Mouse (Mus musculus): ENCODE results near the gene Vav3. TPM values are rescaled to one million over a fixed set of nuclear protein-coding genes. Genes with fewer than 3 reads are reported as not detected.

Gene Vav3
- total RNA-seq, 2 experiments from 2014 or later = 2.9 to 4.6 TPM

DNA sequence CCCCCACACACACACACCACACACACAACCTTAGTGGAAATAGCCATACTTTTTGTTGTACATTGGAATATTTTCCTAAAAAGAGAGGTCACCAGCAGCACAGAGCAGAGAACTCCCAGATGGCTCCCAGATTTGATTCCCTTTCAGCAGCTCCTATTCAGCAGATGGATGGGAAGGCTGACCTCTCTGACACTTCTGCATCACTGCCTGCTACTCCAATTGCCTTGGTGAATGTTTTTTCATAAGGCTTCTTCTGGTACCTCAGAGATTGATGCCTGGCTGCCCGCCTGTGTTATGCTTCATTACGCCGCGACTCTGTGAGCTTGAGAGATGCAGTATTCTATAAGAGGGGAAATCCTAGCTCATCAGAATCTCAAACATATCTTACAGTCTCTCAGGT, 220.8 kb downstream of the Vav3 start:
- no peak for DNase-seq
- intact Hi-C loops (cut with DNase I; ENCODE audit: low total_unique reads) = no loop called here

GRCm38 (mm10) chr3:109561776-109562175, 221.3 kb downstream of the Vav3 start:
- intact Hi-C loops (cut with DNase I; ENCODE audit: low total_unique reads) = no loop called here
- DNase-seq = no peak

DNA sequence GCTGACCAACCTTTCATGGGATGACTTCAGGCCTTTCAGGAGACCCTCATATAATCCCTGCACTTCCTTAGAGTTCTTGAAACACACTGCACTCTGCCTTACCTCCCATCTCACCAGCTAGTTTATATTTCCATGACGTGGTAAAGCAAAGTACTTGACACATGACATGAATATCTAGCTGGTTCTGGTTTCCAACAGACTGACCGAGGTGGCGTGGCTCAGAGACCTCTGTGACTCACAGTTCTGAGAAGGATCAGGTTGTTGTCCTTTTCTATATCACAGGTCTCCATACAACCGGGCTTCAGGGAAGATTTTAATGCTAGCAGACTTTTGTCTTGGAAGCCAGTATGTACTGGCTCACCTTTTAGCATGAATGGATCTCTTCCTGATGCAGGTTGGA, 221.8 kb downstream of the Vav3 start:
- DNase-seq = no peak
- intact Hi-C loops (cut with DNase I; ENCODE audit: low total_unique reads) = no loop called here

- intact Hi-C loops (cut with DNase I; ENCODE audit: low total_unique reads) = no loop called here
- DNase-seq = no peak
These were observed 224.0 kb downstream of the Vav3 start for GRCm38 (mm10) chr3:109564443-109564842.

- DNase-seq = no peak
These were observed 228.3 kb downstream of the Vav3 start for GRCm38 (mm10) chr3:109568542-109569265.

DNA sequence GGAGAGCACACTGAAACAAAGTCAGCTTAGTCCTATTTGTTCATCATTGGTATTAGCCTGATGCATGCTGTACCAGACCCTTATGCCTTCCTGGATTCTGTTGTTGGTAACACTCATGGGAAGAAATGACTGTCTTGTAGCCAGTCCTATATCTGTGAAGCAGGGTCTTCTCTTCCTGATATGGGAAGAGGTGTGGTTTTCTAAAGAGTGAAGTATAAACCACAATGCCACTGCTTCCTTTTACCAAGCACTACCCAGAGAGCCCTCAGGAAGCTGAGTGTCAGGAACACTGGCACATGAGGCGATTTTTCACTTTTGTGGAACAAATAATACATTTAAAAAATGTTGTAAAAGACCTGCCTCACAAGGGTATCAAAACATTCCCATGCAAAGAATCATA, 231.0 kb downstream of the Vav3 start:
- DNase-seq = no peak
- intact Hi-C loops (cut with DNase I; ENCODE audit: low total_unique reads) = no loop called here

More at GRCm38 (mm10) chr3:109568542-109569265, 228.3 kb downstream of the Vav3 start:
- intact Hi-C loops (cut with DNase I; ENCODE audit: low total_unique reads) = no loop called here

GRCm38 (mm10) chr3:109572871-109573270, 232.4 kb downstream of the Vav3 start:
- no peak for DNase-seq
- intact Hi-C loops (cut with DNase I; ENCODE audit: low total_unique reads) = no loop called here

DNA sequence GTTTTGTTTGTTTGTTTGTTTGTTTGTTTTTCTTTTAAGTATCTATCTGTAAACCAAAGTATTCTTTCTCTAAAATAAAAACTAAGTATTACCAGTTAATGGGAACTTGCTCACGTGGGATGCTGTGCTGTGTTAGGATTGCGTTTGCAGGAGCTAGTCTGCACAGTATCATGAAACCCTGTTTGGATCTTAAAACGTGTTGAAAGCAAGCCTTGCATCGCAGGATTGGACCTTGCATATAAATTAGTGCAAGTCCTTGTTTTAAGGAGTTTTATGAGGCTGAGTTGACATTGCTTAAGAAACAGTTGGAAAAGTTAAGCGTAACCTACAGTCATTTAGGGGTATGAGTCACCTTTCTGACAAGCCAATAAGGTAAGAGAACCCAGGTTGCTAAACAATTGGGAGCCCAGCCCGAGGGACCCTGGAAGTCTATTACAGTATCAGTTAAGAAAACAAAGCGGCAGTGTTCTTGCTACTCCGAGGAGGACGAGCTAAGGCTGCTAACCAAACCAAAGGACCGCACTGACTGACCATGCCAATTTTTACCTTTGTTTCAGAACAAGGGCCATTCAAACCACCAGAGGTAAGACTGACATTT, 233.2 kb downstream of the Vav3 start:
- no peak for DNase-seq
- intact Hi-C loops (cut with DNase I; ENCODE audit: low total_unique reads) = no loop called here

DNA sequence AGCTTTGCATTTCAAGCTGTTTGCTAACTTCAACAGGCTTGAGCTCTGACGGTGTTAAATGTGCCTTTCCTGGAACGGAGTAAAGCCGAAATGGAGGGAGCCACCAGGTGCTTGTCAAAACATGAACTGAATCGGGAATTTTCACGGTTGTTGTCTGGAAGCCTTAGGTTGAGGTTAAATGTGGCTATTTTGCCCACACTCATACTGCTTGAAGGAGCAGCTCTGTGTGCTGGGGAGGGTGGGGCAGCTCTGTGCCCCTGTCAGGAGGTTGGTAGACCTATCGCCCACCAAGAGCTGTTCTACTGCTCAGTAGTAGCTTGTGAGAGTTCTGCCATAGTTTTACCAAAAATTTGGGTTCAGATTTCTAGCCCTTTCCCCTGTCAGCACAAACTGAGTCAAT, 233.7 kb downstream of the Vav3 start:
- intact Hi-C loops (cut with DNase I; ENCODE audit: low total_unique reads) = no loop called here
- no peak for DNase-seq

- intact Hi-C loops (cut with DNase I; ENCODE audit: low total_unique reads) = no loop called here
- no peak for DNase-seq
These were observed 237.9 kb downstream of the Vav3 start for GRCm38 (mm10) chr3:109578347-109578746.

DNA sequence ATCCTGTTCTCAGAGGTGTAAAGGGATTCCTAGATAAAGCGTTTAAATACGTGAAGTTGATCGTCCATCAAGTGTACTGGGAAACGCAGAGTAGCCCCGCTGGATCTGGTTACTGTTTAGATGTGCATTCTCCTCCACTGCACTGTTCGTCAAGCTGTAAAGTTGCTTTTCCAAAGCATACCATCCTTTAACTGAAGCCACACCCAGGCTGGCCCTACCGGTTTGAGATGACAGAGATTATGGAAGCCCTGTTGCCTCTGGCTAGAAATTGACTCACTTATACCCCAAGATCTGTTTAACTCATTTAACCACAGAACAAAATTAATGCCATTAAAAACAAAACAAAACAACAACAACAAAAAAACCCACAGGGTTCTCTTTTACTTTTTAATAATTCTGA, 238.5 kb downstream of the Vav3 start:
- DNase-seq = no peak
- intact Hi-C loops (cut with DNase I; ENCODE audit: low total_unique reads) = no loop called here

GRCm38 (mm10) chr3:109585946-109586345, 245.5 kb downstream of the Vav3 start:
- DNase-seq = no peak
- intact Hi-C loops (cut with DNase I; ENCODE audit: low total_unique reads) = no loop called here

DNA sequence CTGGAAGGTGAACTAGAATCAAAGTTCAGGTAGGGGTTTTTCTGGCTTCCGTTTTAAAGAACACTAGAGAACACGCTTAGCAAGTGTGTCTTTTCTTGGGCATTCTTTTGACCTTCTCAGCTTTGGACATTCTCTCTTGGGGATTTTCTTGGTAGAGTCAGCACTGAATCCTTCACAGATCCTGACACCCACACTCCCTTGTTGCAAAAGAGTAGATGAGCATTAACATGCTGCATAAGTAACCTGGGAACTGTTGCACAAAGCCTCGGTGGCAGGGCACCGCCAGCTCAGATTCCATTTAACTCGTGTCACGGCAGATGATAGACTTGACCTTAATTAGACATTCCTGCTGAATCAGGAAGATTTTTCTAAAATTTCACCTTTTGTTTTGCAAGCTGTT, 252.5 kb downstream of the Vav3 start:
- no peak for DNase-seq
- intact Hi-C loops (cut with DNase I; ENCODE audit: low total_unique reads) = no loop called here

DNA sequence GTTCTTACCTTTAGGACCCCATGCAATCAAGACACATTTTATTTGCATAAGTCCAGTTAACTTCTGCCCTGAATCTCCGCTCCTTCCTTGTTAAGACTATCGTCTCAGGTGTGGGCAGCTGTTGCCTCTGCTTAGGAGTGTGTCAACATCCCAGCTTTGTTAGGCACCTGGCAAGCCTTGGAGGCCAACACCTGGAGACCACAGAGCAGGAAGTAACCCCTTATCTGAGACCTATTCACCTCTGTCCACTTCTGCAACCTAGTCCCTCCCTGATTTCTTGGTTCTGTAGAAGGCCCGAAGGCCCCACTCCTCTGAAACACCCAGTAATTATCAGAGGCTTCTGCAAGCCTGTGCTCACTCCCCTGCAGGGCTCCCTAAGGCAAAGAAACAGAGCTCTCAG, 255.6 kb downstream of the Vav3 start:
- DNase-seq = no peak
- intact Hi-C loops (cut with DNase I; ENCODE audit: low total_unique reads) = no loop called here

- no peak for DNase-seq
These were observed 260.4 kb downstream of the Vav3 start for GRCm38 (mm10) chr3:109600699-109601451.

GRCm38 (mm10) chr3:109602753-109603152, 262.3 kb downstream of the Vav3 start:
- intact Hi-C loops (cut with DNase I; ENCODE audit: low total_unique reads) = no loop called here
- DNase-seq = no peak

More at GRCm38 (mm10) chr3:109600699-109601451, 260.4 kb downstream of the Vav3 start:
- intact Hi-C loops (cut with DNase I; ENCODE audit: low total_unique reads) = no loop called here

- no peak for DNase-seq
- intact Hi-C loops (cut with DNase I; ENCODE audit: low total_unique reads) = no loop called here
These were observed 265.7 kb downstream of the Vav3 start for GRCm38 (mm10) chr3:109606121-109606520.

DNA sequence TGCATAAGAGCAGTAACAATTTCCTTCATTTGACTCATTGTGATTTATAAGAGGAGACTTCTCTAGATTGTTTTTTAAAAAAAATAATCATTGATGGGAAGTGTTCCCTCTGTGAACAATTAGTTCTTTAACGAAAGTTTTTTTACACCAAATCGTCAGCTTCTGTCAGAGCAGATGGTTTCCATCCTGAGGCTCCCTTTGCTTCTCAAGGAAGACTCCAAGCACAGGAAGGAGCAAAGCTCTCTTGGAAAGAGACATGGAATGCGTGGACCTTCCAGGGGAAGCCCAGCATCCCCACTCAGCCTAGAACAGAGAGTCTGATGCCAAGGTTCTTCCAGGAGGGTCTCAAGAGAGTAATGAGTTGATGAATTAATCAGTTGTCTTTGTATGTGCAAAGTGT, 281.3 kb downstream of the Vav3 start:
- intact Hi-C loops (cut with DNase I; ENCODE audit: low total_unique reads) = no loop called here
- DNase-seq = no peak

GRCm38 (mm10) chr3:109622361-109622760, 281.9 kb downstream of the Vav3 start:
- intact Hi-C loops (cut with DNase I; ENCODE audit: low total_unique reads) = no loop called here
- DNase-seq = no peak

GRCm38 (mm10) chr3:109622816-109623215, 282.4 kb downstream of the Vav3 start:
- DNase-seq = no peak
- intact Hi-C loops (cut with DNase I; ENCODE audit: low total_unique reads) = no loop called here

GRCm38 (mm10) chr3:109623770-109624169, 283.3 kb downstream of the Vav3 start:
- intact Hi-C loops (cut with DNase I; ENCODE audit: low total_unique reads) = no loop called here
- DNase-seq = no peak
